Mouse (Mus musculus) myocyte (in vitro differentiated cells): ENCODE measurements at regions not wholly inside any gene's neighbourhood (a gene's known extent, or its start where the extent isn't known, plus 50 kb on each side); places are given as distances from the start of the nearest gene placed in this dataset.

Source experiments
- E2F4 ChIP-seq: IDR thresholded peaks from one replicate; pipeline ENCODE4 v1.6.1; 2011; ENCODE audit warnings: mild to moderate bottlenecking, control low read depth, moderate library complexity; ENCODE audit not compliant: insufficient read depth
- MAX ChIP-seq: IDR thresholded peaks from one replicate; pipeline ENCODE4 v1.6.1; 2011; ENCODE audit warnings: low read depth, mild to moderate bottlenecking, control low read depth
- MYOD1 ChIP-seq, 3 experiments: IDR thresholded peaks; one replicate each; pipeline ENCODE4 v1.6.1; 2011; ENCODE audit warnings: control low read depth in 2 of 3, low read depth in 2 of 3, mild to moderate bottlenecking in 2 of 3, moderate library complexity in 1 of 3; ENCODE audit not compliant: insufficient read length in 2 of 3, control insufficient read depth in 1 of 3
- POLR2A ChIP-seq: IDR thresholded peaks from one replicate; pipeline ENCODE4 v1.6.1; 2011; ENCODE audit warnings: low read depth, mild to moderate bottlenecking, control low read depth, moderate library complexity; ENCODE audit not compliant: insufficient read length
- SRF ChIP-seq: IDR thresholded peaks from one replicate; pipeline ENCODE4 v1.6.1; 2011; ENCODE audit warnings: low read depth; ENCODE audit not compliant: control insufficient read depth, insufficient read length
- USF1 ChIP-seq: IDR thresholded peaks from one replicate; pipeline ENCODE4 v1.6.1; 2011; ENCODE audit warnings: low read depth, mild to moderate bottlenecking, control low read depth, moderate library complexity

GRCm38 (mm10) chr6:127286681-127287476 lies 134.9 kb upstream of the Ccnd2 start:
- TF ChIP-seq USF1 (no peak), MYOD1 (IDR thresholded peaks at IDR 0.05; ENCODE audit: control insufficient read depth in 1 of 3, insufficient read length in 2 of 3, low read depth in 2 of 3) (no peak), POLR2A (no peak), MAX (no peak), E2F4 (no peak), SRF (no peak)
